Mouse (Mus musculus) embryonic facial prominence, embryonic 11.5 days (tissue): Measurements from ENCODE around the gene Slc41a3. TPM values are rescaled to one million over a fixed set of nuclear protein-coding genes. Genes with fewer than 3 reads are reported as not detected.

Experiments
- ATAC-seq: fragments of 200-750 bp; cut with Nextera tagmentation; replicated peaks from 2 replicates; pipeline ENCODE4 v1.8.0; 2017; ENCODE audit warnings: low read depth; ENCODE audit not compliant: insufficient number of reproducible peaks, low FRiP score, low TSS enrichment
- DNase-seq: peaks from one replicate; pipeline ENCODE4 v3.0.0-alpha.2; 2015; ENCODE audit warnings: low spot score
- H3K27ac ChIP-seq: fragments of 300-500 bp; sonication (generic); replicated peaks from 2 replicates; pipeline ENCODE4 v1.5.1; 2014; ENCODE audit warnings: mild to moderate bottlenecking, low read depth, low read length, control low read depth
- H3K27me3 ChIP-seq: fragments of 300-500 bp; sonication (generic); 2 replicates; pipeline ENCODE4 v1.6.1; 2014; ENCODE audit warnings: mild to moderate bottlenecking, low read length, moderate library complexity, mixed read lengths; ENCODE audit not compliant: control insufficient read depth, insufficient read depth
- H3K36me3 ChIP-seq: fragments of 300-500 bp; sonication (generic); replicated peaks from 2 replicates; pipeline ENCODE4 v1.6.1; 2014; ENCODE audit warnings: low read depth, mild to moderate bottlenecking, low read length, moderate library complexity, mixed read lengths; ENCODE audit not compliant: control insufficient read depth, insufficient read depth
- H3K4me1 ChIP-seq: fragments of 300-500 bp; sonication (generic); 2 replicates; pipeline ENCODE4 v1.6.1; 2014; ENCODE audit warnings: low read length, mixed read lengths; ENCODE audit not compliant: control insufficient read depth, insufficient read depth
- H3K4me2 ChIP-seq: fragments of 300-500 bp; sonication (generic); 2 replicates; pipeline ENCODE4 v1.6.1; 2014; ENCODE audit warnings: low read depth, mild to moderate bottlenecking, control low read depth, low read length, moderate library complexity
- H3K4me3 ChIP-seq: fragments of 300-500 bp; sonication (generic); 2 replicates; pipeline ENCODE4 v1.5.1; 2014; ENCODE audit warnings: low read depth, low read length, control low read depth
- H3K9ac ChIP-seq: fragments of 300-500 bp; sonication (generic); replicated peaks from 2 replicates; pipeline ENCODE4 v1.6.1; 2014; ENCODE audit warnings: mild to moderate bottlenecking, control low read depth, low read length
- H3K9me3 ChIP-seq: fragments of 300-500 bp; sonication (generic); replicated peaks from 2 replicates; pipeline ENCODE4 v1.6.1; 2016; ENCODE audit warnings: mild to moderate bottlenecking, low read length, inconsistent platforms, mixed read lengths; ENCODE audit not compliant: control insufficient read depth
- WGBS: fragments of 180-500 bp; shearing (Covaris S2); extraction: QIAGEN DNeasy Blood & Tissue Kit; methylation state at CpG from one replicate; pipeline ENCODE4 v1.1.7; 2014; 5-methylcytosine and 5-hydroxymethylcytosine counted together
- microRNA-seq: library from miRNA; unstranded; fragments of <30 nt; microRNA quantifications from one replicate; pipeline ENCODE4, GENCODE M21; 2016; ENCODE audit warnings: borderline number of aligned reads
- polyA plus RNA-seq: library from polyadenylated mRNA; unstranded; fragments of >200 nt; fragmentation: Nextera tagmentation; extraction: Ambion mirVana; gene quantifications from 2 replicates; pipeline ENCODE4 v1.2.1, GENCODE M21; 2014

Gene Slc41a3
- polyA plus RNA-seq, 1 experiment from 2014 or later: 2.5 TPM

- H3K9me3 ChIP-seq: no peaks in the 10 kb centered on the region
- H3K9ac ChIP-seq: no peak overlapping the region
Measured at GRCm38 (mm10) chr6:90688742-90689141, 84.2 kb downstream of the Slc41a3 start.

DNA sequence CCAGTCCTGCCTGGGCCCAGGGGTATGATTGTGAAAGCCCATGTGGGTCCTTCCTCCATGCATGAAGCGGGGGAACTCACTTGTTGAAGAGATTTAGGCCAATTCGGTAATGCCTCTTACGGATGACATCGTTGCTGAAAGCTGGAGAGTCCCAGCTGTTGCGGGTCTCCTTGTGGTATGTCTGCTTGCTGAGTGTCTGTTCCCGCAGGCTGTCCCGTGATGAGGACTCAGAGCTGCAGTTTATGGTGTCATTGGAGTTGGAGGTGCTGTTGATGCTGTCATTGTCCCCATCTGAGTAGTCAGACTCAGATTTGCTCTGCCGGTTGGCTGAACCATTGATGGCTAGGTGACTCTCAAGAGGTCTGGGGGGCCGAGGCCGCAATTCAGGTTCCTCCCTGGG is 85.0 kb downstream of the Slc41a3 start:
- Histone ChIP-seq H3K27me3 (no peaks in the 10 kb centered on the region), H3K9me3 (no peaks in the 10 kb centered on the region), H3K4me1 (no peaks in the 10 kb centered on the region), H3K36me3 (no peaks in the 10 kb centered on the region; the same call in 1 of the 2 replicates), H3K27ac (no peak overlapping the region), H3K4me3 (no peak overlapping the region), H3K9ac (no peak overlapping the region), H3K4me2 (no peak overlapping the region)
- ATAC-seq: no peak
- WGBS: 95% methylated on average over 10 of the region's 10 CpGs
- DNase-seq: no peak

More at GRCm38 (mm10) chr6:90688742-90689141, 84.2 kb downstream of the Slc41a3 start:
- Histone ChIP-seq H3K27ac (no peak overlapping the region), H3K27me3 (no peaks in the 10 kb centered on the region), H3K4me2 (no peak overlapping the region), H3K36me3 (no peaks in the 10 kb centered on the region; the same call in 1 of the 2 replicates), H3K4me3 (no peak overlapping the region), H3K4me1 (no peaks in the 10 kb centered on the region)
- DNase-seq: no peak
- no peak for ATAC-seq
- WGBS: 75% methylated on average over 3 of the region's 3 CpGs

- Histone ChIP-seq H3K9ac (no peak overlapping the region), H3K9me3 (no peaks in the 10 kb centered on the region), H3K27ac (no peak overlapping the region), H3K36me3 (no peaks in the 10 kb centered on the region; the same call in 1 of the 2 replicates), H3K4me1 (no peaks in the 10 kb centered on the region), H3K27me3 (no peaks in the 10 kb centered on the region), H3K4me3 (no peak overlapping the region), H3K4me2 (no peak overlapping the region)
- no peak for DNase-seq
- 71% methylated on average over 2 of the region's 2 CpGs for WGBS
- no peak for ATAC-seq
Measured at GRCm38 (mm10) chr6:90691935-90692334, 87.4 kb downstream of the Slc41a3 start.

- H3K27me3 ChIP-seq: no peaks in the 10 kb centered on the region
- no peaks in the 10 kb centered on the region; the same call in 1 of the 2 replicates for H3K36me3 ChIP-seq
- DNase-seq (no peak), ATAC-seq (no peak)
- H3K27ac ChIP-seq: no peak overlapping the region
- H3K4me3 ChIP-seq: no peak overlapping the region
- H3K4me1 ChIP-seq: no peaks in the 10 kb centered on the region
- H3K9ac ChIP-seq: no peak overlapping the region
- 76% methylated on average over 2 of the region's 2 CpGs for WGBS
- H3K4me2 ChIP-seq: no peak overlapping the region
- H3K9me3 ChIP-seq: no peaks in the 10 kb centered on the region
Measured at GRCm38 (mm10) chr6:90692404-90692803, 87.9 kb downstream of the Slc41a3 start.

DNA sequence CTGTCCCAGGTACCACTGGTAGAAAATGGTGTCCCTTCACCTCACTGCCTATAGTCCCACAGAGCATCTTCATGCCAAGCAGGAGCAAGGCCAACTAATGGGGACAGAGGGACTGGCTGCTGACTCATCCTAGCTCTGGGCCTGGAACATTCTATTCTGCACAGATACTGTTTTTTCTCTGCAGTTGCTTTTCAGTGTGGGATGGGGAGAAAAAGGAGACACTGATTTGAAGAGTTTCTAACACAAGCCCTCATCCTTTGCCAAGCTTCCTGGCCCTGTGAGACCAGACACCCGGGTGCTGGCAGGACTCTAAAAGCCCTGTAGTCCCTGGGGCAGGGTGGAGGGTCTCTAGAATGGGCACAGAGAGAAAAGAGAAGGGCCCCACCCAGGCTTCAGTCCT is 91.2 kb downstream of the Slc41a3 start:
- Histone ChIP-seq H3K9me3 (no peaks in the 10 kb centered on the region), H3K4me1 (no peaks in the 10 kb centered on the region), H3K4me2 (no peak overlapping the region), H3K27ac (no peak overlapping the region), H3K9ac (no peak overlapping the region), H3K36me3 (no peaks in the 10 kb centered on the region), H3K27me3 (no peaks in the 10 kb centered on the region), H3K4me3 (no peak overlapping the region)
- no peak for ATAC-seq
- no peak for DNase-seq
- 70% methylated on average over 1 of the region's 1 CpGs for WGBS

Small RNA genes within 50 kb of the gene (microRNA-seq; reads per million reads assigned to microRNA genes)
- gene Gm24816: not detected

Other genes starting within 250 kb of the Slc41a3 start
- gene Zxdc, start 235.2 kb upstream of the Slc41a3 start, polyA plus RNA-seq: 7.6 and 10.7 TPM in 2 replicates
- gene Cfap100, start 175.9 kb upstream of the Slc41a3 start, polyA plus RNA-seq: 0.59 and 1.3 TPM in 2 replicates
- 3.8 TPM in 2 replicates for gene Klf15, start 142.1 kb upstream of the Slc41a3 start, polyA plus RNA-seq
- 1.2 and 2.2 TPM in 2 replicates for gene Aldh1l1, start 118.3 kb upstream of the Slc41a3 start, polyA plus RNA-seq